Mouse (Mus musculus) erythroblast, embryonic 14.5 days (primary cell): ENCODE data around the gene Slc29a3.

Experiments
- GATA1 ChIP-seq: IDR thresholded peaks from 2 replicates; pipeline ENCODE4 v1.6.1; 2012; ENCODE audit warnings: low read length, inconsistent platforms, mixed read lengths
- TAL1 ChIP-seq: IDR thresholded peaks from 3 replicates; pipeline ENCODE4 v1.6.1; 2012; ENCODE audit warnings: low read length, inconsistent platforms, mixed read lengths

GRCm38 (mm10) chr10:60691671-60692390 is 60.8 kb downstream of the Slc29a3 start:
- no peak for TF ChIP-seq GATA1
- TF ChIP-seq TAL1, result no peak
